8 mouse cellular contexts compared by ENCODE assay signal in the genomic region with DNA sequence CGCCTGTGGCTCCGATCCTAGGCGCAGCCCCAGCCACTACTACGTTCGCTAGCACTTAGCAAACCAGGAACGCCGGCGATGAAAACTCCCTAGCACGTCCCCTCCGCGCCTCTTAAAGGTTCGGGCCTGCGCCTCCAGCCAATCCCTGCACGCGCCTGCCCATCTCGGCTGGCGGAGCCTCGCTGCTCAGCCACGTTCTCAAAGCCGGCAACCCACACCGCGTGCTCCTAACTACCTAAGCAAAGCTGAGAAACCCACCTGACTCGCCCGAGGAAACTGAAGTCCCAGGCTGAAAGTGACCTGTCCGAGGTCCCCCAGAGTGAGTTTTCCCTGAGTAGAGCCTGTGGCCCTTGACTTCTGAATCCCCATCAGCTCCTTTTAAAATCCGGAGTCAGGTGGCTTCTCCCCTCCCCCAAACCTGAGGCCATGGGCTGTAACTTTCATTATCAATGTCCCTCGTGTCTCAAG. TPM values are rescaled to one million over a fixed set of nuclear protein-coding genes. Genes with fewer than 3 reads are reported as not detected.
DNase-seq lines count a peak whose midpoint lies in the region; ATAC-seq and TF ChIP-seq lines count a peak whose summit lies in the region.

A gene (minus strand): TSS at position 89 of the 468 bp plus-strand sequence.

- H3K4me1 ChIP-seq in intestine, postnatal 0 days (replicated peaks; ENCODE audit: control insufficient read depth, insufficient read depth, low read length), result 0 out of 2 replicates have a peak, but pooled peaks cover 8% of the 10 kb centered on the region

- under 1% methylated on average over 27 of the region's 27 CpGs for WGBS in intestine, postnatal 0 days

- peak within 1 kb of the TSS; percentile 73 for H3K27ac ChIP-seq in intestine, postnatal 0 days (ENCODE audit: low read depth, low read length)

- H3K36me3 ChIP-seq in intestine, postnatal 0 days (ENCODE audit: control insufficient read depth, insufficient read depth), result no peaks in the 10 kb centered on the region

- H3K9me3 ChIP-seq in intestine, postnatal 0 days (ENCODE audit: control insufficient read depth), result no peaks in the 10 kb centered on the region

- peak; percentile 56 for ATAC-seq in common myeloid progenitor, adult 5-6 weeks (replicated peaks; ENCODE audit: low read depth, poor library complexity, severe bottlenecking)
- peak; percentile 46 for ATAC-seq in granulocyte monocyte progenitor cell, adult 5-6 weeks (replicated peaks; ENCODE audit: poor library complexity, severe bottlenecking)
- ATAC-seq in intestine, postnatal 0 days, result peak; percentile 71
- peak; percentile 42 for ATAC-seq in megakaryocyte progenitor cell, adult 5-6 weeks (replicated peaks; ENCODE audit: poor library complexity)

- TF ChIP-seq CTCF in intestine, postnatal 0 days (IDR thresholded peaks at IDR 0.05; ENCODE audit: low read depth), result no peak

- intact Hi-C loops in left cerebral cortex, postnatal 36 days (cut with DNase I), result no loop called here

- peak within 1 kb of the TSS; percentile 92 for H3K4me2 ChIP-seq in intestine, postnatal 0 days (replicated peaks; ENCODE audit: low read depth)

- peak; percentile 8 for DNase-seq in cerebellum, adult 11 months
- DNase-seq in cerebellum, adult 11-12 months, result no peak
- DNase-seq in left cerebral cortex, postnatal 36 days (ENCODE audit: low spot score in 2 of 2), result peak; percentile 68 to 73
- DNase-seq in right cerebral cortex, postnatal 4 days, result peak; percentile 68

- H3K9ac ChIP-seq in intestine, postnatal 0 days (ENCODE audit: low read depth, low read length), result peak within 1 kb of the TSS; percentile 68

- no peaks in the 10 kb centered on the region for H3K27me3 ChIP-seq in intestine, postnatal 0 days (replicated peaks; ENCODE audit: control insufficient read depth, insufficient read depth, low read length)

- H3K4me3 ChIP-seq in intestine, postnatal 0 days (ENCODE audit: low read depth, low read length), result peak within 1 kb of the TSS; percentile 62

RNA-seq across cellular contexts. Expression of the gene that starts here (rescaled TPM):
- total RNA-seq in common myeloid progenitor, adult 5-6 weeks (2017), result not detected in 2 replicates
- total RNA-seq in granulocyte monocyte progenitor cell, adult 5-6 weeks (2014; fragmentation: Nextera tagmentation), result not detected in 2 replicates
- total RNA-seq in granulocyte monocyte progenitor cell, adult 5-6 weeks (2017), result 1.5 TPM in 1 of 2 replicates, not detected in the other
- polyA plus RNA-seq in intestine, postnatal 0 days (2015; fragmentation: Nextera tagmentation; extraction: Ambion mirVana), result 189 and 247 TPM in 2 replicates
- 10 to 100 TPM; 36.9 to 50.0 TPM for total RNA-seq in left cerebral cortex, postnatal 36 days (2021)
- 0.10 and 0.22 TPM in 2 replicates for total RNA-seq in megakaryocyte progenitor cell, adult 5-6 weeks (2015)
- total RNA-seq in megakaryocyte progenitor cell, adult 5-6 weeks (2017), result 0.20 TPM in 1 of 2 replicates, not detected in the other

Comparison
In these comparisons a context has a peak if more than half of its experiments do, and no peak if none do; other contexts are left out.
1. RNA of the gene that starts here (total RNA-seq): 36.9 to 50.0 TPM in left cerebral cortex, postnatal 36 days; 0.10 to 0.22 TPM in megakaryocyte progenitor cell, adult 5-6 weeks, not detected in common myeloid progenitor, adult 5-6 weeks and 1.5 TPM in granulocyte monocyte progenitor cell, adult 5-6 weeks; every median in the first group is over 10 times any median in the second.
2. Peak in ATAC-seq in common myeloid progenitor, adult 5-6 weeks; RNA of the gene not detected or under 1 TPM.
3. Peak in ATAC-seq in megakaryocyte progenitor cell, adult 5-6 weeks; RNA of the gene not detected or under 1 TPM.
4. Peak in every context shown above with its lines, with median percentiles within 50 percentile points of each other: ATAC-seq.